Mouse (Mus musculus) olfactory bulb, adult 2 months (tissue): Measurements from ENCODE around the gene H2al1h.

Source experiments
- CTCF ChIP-seq: fragments of 200-500 bp; IDR thresholded peaks from 2 replicates; pipeline ENCODE4 v1.5.1; 2012; ENCODE audit warnings: low read depth, mild to moderate bottlenecking, low read length, moderate library complexity; ENCODE audit not compliant: insufficient read depth
- POLR2A ChIP-seq: fragments of 200-500 bp; IDR thresholded peaks from 2 replicates; pipeline ENCODE4 v1.6.1; 2012; ENCODE audit warnings: mild to moderate bottlenecking, low read depth, low read length, moderate library complexity; ENCODE audit not compliant: insufficient read depth

GRCm38 (mm10) chrX:11277083-11277482 is 44.2 kb upstream of the H2al1h start:
- no peak for TF ChIP-seq CTCF
- TF ChIP-seq POLR2A = no peak
